Mouse (Mus musculus): ENCODE measurements around the gene Clec1b.

Clec1b gene

GRCm38 (mm10) chr6:129396997-129397396 lies at the start of gene Clec1b:
Gene Clec1b, plus strand, starts transcription at chr6:129397297.
- no peak for DNase-seq

- peak; percentile 10 for DNase-seq
Observed at GRCm38 (mm10) chr6:129349524-129350352, 47.4 kb upstream of the Clec1b start.

- no peak for DNase-seq
Observed at GRCm38 (mm10) chr6:129351091-129351490, 46.0 kb upstream of the Clec1b start.

DNA sequence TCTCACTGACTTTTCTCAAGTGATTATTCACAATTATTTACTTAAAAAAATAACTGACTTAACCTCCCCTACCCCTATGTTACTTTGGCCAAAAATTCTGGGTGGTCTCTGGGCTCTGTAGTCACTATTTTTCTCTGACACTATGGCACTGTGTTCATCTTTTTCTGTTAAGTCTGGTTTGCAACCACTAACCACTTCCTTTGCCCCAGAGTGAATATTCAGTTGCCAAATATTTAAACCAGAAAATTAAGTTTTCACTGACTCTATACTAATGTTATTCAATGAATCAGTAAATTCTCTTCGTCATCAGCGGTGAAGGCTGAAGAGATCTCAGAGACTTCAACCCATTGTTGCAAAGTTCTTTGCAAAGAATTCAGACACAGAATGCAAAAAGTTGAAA lies 41.3 kb upstream of the Clec1b start:
- DNase-seq: no peak

- no peak for DNase-seq
Observed at GRCm38 (mm10) chr6:129356430-129356829, 40.7 kb upstream of the Clec1b start.

GRCm38 (mm10) chr6:129359515-129359914 lies 37.6 kb upstream of the Clec1b start:
- no peak for DNase-seq

DNA sequence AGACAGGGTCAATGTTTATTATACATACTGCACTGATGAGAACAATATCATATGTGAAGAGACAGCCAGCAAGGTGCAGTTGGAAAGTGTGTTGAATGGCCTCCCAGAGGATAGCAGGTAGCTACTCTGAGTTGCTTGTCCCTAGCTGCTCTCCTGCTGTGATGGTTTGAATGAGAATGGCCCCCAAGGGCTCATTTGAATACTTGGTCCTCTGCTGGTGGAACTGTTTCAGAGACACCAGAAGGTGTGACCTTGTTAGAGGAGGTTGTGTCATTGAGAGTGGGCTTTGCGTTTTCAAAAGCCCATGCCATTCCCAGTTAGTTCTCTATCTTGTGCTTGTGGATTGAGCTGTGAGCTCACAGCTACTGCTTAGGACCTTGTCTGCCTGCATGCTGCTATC lies 33.2 kb upstream of the Clec1b start:
- no peak for DNase-seq

- DNase-seq: peak; percentile 32
Observed at GRCm38 (mm10) chr6:129365959-129366359, 31.1 kb upstream of the Clec1b start.

GRCm38 (mm10) chr6:129369374-129370132 lies 27.5 kb upstream of the Clec1b start:
- no peak for DNase-seq

- DNase-seq: no peak
Observed at GRCm38 (mm10) chr6:129374937-129375471, 22.1 kb upstream of the Clec1b start.

GRCm38 (mm10) chr6:129380454-129380853 lies 16.6 kb upstream of the Clec1b start:
- DNase-seq: no peak

- no peak for DNase-seq
Observed at GRCm38 (mm10) chr6:129381736-129382135, 15.4 kb upstream of the Clec1b start.

DNA sequence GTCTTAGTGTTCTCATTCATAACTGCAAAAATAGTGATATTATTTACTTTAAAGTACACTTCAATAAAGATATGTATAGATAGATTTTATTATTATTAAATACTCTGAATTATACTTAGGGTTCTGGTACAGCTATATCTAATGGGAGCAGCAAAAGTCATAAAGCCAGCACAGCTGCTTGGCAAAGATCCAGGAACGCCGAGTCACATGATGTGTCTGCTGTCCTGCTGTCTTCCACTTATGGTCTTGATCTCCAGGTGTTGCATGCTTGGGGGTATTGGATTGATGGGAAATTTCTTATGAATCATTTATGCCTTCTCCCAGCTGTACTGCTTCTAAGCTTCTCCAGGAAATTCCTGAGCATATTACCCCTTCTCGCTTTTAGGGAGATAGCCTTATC lies 13.6 kb upstream of the Clec1b start:
- peak; percentile 46 for DNase-seq

- no peak for DNase-seq
Observed at GRCm38 (mm10) chr6:129385000-129385399, 12.1 kb upstream of the Clec1b start.

GRCm38 (mm10) chr6:129385774-129386173 lies 11.3 kb upstream of the Clec1b start, which contains the start of gene Clec12b:
Gene Clec12b, minus strand, starts transcription at chr6:129385874.
- DNase-seq: no peak

- no peak for DNase-seq
Observed at GRCm38 (mm10) chr6:129393087-129393720, 3.9 kb upstream of the Clec1b start.

- DNase-seq: no peak
Observed at GRCm38 (mm10) chr6:129393732-129394131, 3.4 kb upstream of the Clec1b start.

DNA sequence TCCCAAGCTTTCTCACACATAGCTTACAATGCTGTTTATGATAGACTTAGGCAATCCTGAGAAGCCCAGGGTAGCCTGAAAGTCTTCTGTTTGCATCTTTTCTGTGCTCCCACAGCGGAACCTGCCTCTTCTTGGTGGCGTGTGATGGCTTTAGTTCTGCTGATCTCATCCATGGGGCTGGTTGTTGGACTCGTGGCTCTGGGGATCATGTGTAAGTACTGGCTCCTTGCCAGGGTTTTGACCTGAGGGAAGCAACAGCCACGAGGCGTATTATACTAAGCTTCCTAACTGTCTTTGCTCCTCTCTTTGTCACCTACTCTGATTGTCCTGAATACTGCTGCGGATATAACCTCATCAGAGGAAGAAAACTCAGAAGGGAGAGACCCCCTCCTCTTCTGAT lies 2.8 kb downstream of the Clec1b start:
- DNase-seq: peak; percentile 72

GRCm38 (mm10) chr6:129402404-129402803 lies 5.3 kb downstream of the Clec1b start:
- DNase-seq: no peak

DNA sequence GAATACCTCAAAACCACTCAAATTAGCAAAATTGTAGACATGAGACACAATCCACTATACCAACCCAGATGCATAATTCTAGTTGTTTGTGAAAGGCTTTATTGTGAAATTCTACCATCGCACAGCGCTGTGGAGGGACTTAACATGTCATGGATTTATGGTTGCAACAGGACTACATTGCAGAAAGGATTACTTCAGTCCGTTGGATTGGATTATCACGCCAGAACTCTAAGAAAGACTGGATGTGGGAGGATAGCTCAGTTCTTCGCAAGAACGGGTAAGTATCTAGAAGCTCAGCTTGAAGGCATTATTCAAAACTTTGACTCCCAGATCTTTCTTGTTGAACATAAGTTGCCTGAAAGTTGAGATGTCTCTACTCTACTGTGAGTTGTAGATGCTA lies 6.3 kb downstream of the Clec1b start:
- no peak for DNase-seq

- no peak for DNase-seq
Observed at GRCm38 (mm10) chr6:129405999-129406398, 8.9 kb downstream of the Clec1b start.

DNA sequence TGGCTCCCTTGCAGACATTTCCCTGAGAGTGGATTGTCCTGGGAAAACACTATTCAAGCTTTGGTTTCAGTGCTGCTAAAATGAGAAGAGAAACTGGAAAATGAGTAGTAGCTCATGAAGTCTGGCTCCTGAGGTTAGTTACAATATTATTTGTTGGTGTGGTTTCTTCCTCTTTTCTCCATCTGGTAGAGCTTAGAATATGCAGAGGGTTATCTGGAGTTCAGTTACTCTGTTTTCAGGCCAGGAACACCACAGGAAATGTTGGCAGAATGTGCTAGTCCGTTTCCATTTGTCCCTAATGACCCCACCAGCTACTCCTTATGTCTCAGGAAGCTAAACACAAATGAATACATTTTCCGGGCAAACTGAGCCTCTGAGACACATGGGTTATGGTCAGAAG lies 10.2 kb downstream of the Clec1b start:
- DNase-seq: peak; percentile 13

- no peak for DNase-seq
Observed at GRCm38 (mm10) chr6:129408562-129408961, 11.5 kb downstream of the Clec1b start, which contains the start of gene Clec9a. Gene Clec9a, plus strand, starts transcription at chr6:129408862.

Data from kidney, postnatal 10 days (tissue).